Mouse (Mus musculus) CD4-positive, CD25-positive, alpha-beta regulatory T cell, adult 4 months (primary cell): ENCODE results near the gene Plekhm1. TPM values are rescaled to one million over a fixed set of nuclear protein-coding genes. Genes with fewer than 3 reads are reported as not detected.
"Not testable (repeated sequence)": the region's sequence is repeated elsewhere in the genome, so short reads cannot be mapped to it uniquely, and the experiment has no call there.

Source experiments
- ATAC-seq: one replicate; pipeline ENCODE4 v1.8.0; 2017
- polyA plus RNA-seq, 2 experiments: library from polyadenylated mRNA; unstranded; fragments of 100-300 nt; shearing (Covaris generic); gene quantifications; one replicate each; pipeline ENCODE4 v1.2.1; 2017

Plekhm1 gene
- polyA plus RNA-seq, 2 experiments from 2014 or later, result 7.0 to 15.2 TPM

DNA sequence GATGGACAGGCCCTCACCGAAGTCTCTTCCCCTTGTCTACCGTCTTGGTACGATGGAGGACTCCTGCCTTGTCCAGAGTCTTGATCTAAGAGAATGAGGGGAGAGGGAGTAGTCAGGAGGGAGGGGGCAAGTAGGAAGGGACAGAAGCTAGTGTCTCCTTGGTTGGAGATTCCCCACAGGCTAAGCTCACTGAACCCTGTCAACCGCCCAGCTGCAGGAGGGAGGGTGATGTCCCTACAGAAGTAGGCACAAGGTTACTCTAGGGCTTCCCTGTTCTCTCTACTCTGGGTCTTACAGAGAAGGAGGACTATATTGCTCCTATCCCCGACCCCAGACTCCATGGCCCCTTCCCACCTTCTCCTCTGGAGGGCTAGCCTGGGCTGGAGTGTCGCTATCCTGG lies 73.8 kb downstream of the Plekhm1 start:
- no peak for ATAC-seq

DNA sequence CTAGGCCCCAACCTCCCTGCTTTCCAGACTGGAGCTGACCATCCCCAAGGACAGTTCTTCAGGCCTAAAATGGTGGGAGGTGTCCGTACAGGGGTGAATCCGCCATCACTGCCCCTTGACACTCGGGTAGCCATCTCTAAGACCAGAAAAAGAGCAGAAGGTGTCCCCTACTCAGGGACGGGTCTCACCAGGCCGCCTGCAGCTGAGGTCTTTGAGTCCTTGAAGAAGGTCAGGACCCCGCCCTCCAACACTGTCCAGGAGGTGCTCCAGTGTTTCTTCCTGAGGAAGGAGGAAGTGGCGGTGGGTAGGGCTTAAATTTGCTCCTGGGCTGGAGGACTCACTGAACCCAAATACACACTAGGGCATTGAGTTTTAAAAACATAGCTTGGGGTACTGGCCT lies 74.4 kb downstream of the Plekhm1 start:
- ATAC-seq, result no peak

DNA sequence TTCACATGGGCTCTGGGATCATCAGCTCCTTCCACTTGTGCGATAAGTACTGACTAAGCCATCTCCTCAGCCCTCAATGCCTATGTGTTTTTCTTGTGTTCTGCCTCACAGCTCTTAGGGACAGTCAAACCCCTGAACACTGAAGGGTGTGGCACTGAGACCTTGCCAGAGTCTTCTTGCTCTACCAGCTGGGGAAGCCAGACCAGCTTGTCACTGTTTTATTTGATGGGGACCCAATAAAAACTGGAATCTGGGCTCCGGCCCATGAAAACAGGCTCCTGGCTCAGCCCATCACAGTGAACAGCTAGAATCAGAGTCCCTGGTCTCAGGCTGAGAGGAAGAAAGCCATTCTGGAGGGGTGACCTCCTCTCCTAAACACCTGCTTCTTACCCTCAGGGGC lies 75.3 kb downstream of the Plekhm1 start:
- ATAC-seq, result no peak

DNA sequence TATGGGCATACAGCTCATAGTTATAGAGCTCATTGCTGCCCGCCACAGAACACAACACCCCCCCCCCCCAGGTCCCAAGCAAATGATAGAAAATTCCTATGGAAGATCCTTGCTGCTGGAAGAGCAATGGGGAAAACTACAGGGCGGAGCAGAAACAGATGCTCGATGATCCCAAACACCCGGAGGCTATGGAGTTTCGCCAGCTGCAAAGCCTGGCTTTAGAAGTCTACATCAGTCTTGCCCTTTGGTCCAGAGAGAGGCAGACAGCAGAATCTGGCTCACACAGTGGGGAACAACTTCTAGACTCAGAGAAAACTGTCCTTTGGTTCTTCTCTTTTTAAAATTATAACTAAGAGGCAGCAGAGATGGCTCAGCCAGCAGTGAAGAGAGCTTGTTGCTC lies 76.9 kb downstream of the Plekhm1 start:
- ATAC-seq, result no peak

GRCm38 (mm10) chr11:103334925-103335324 lies 77.6 kb downstream of the Plekhm1 start:
- no peak for ATAC-seq

DNA sequence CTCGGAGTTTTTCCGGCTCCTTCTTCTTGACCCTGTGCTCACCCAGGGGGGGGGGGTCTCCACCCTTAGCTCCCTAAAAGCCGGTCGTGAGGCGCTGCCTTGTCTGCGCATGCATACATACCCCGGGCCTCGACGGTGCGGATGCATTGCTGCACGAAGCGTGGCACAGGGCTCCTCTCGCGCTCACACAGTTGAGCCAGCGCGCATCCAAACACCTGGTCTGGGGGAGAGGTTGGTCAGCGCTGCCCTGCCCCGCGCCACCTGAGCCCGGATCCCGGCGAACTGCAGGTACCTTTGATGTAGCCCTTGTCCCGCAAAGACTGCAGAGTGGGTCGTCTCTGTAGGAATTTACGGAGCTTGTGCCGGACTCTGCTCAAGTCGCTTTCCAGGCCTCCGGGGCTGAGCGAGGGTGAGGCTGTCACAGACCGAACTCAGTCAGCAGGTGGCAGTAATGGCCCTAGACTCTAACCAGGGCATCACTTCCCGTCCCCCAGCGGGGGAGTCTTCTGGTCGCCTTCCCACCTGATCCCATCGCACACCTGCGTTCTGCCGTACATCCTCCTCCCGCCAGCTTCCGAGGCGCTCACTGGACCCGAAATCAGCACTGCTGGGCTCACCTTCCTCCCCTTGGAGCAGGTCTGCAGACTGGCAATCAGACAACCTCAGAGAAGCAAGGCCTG lies 78.6 kb downstream of the Plekhm1 start:
- ATAC-seq, result no peak

DNA sequence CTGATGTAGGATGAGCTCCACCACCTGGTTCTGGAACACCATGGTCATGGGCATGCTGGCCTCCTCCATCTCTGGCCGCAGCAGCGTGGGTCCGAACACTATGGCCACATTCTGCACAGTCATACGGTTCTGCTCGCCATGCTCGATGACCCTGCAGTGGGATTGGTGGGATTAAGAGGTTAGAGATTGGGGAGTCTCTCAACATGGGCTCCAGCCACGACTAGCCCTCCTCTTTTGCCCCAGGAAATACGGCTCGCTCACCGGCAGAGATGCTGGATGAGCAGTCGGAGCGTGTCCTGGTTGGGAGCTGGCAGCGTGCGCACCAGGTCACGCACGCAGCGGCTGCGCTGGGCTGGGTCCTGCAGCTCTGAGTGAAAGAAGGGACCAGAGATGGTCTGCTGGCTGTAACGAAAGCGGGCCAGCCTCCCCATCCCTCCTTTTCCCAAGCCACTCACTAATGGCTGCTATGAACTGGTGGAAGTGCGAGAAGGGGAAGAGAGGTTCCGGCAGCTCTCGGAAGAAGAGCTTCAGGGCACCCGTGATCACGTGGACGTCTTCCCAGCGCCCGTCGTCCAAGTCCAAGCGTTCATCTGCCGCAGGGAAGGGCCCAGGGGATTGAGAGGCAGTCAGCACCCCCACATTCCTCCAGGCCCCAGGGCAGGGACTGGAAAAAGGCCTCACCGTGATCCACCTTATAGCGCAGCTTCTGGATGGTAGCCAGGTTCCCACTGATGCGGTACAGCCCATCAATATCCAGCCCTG lies 79.4 kb downstream of the Plekhm1 start:
- no peak for ATAC-seq

GRCm38 (mm10) chr11:103332186-103332889 lies 80.1 kb downstream of the Plekhm1 start:
- ATAC-seq, result peak; percentile 77

GRCm38 (mm10) chr11:103331502-103332185 lies 80.8 kb downstream of the Plekhm1 start:
- ATAC-seq, result no peak

DNA sequence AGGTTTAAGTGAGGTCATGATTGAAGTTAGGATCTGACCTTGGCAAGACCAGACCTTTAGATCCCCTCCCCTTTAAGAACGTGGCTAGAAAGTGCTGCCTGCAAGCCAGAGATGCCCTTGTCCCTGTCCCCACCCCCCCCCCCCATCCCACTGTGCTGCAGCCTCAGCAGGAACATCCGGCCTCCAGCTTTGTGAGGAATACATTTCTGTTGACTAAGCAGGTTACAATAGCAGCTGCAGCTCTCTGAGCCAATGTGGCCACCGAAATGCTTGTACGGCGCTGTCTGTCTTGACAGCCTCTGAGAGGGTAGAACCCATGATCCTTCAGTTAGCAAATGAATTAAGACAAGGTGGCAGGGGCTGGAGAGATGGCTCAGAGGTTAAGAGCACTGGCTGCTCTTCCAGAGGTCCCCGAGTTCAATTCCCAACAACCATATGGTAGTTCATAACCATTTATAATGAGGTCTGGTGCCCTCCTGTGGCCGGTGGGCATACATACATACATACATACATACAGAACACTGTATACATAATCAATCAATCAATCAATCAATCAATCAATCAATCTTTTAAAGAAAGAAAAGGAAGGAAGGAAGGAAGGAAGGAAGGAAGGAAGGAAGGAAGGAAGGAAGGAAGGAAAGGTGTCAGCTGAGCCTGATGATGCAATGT lies 81.7 kb downstream of the Plekhm1 start:
- ATAC-seq, result no peak

GRCm38 (mm10) chr11:103326950-103327349 lies 85.5 kb downstream of the Plekhm1 start:
- peak; percentile 79 for ATAC-seq

DNA sequence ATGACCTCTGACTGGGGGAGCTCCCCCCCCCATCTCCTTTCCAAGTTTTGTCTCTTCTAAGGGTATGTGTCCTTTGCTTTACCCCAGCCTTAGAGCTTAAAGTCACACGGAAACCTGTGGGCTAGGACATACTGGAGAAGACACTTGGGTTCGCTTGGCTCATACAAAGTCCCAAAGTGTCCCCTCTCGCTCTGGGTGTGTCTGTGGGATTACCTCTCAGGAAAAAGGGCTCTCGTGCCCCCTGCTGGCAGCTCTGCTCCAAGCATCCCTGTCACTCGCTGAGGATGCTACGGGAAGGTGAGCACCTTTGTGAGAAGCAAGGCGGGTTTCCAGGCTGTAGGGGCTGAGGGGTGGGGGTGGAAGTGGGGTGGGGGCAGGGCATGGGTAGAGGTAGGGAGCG lies 87.3 kb downstream of the Plekhm1 start:
- ATAC-seq, result peak; percentile 66

GRCm38 (mm10) chr11:103324723-103325122 lies 87.8 kb downstream of the Plekhm1 start:
- ATAC-seq, result no peak

DNA sequence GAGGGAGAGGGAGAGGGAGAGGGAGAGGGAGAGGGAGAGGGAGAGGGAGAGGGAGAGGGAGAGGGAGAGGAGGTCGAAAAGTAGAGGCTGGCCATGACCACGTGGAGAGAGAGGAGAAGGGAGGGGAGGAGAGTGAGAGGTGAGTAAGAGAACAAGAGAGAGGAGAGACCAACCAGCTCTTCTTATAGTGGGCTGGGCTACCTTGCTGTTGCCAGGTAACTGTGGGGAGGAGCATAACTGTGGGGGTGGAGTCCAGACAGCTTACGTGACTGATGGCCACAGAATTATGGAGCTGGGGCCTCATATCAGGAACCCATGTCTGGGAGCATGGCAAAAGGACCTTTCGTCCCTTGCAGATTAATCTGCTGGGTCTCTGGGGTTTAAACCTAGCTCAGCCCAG lies 89.7 kb downstream of the Plekhm1 start:
- not testable (repeated sequence) for ATAC-seq

- ATAC-seq, result no peak
Measured at GRCm38 (mm10) chr11:103320646-103321045, 91.8 kb downstream of the Plekhm1 start.

- ATAC-seq, result no peak
Measured at GRCm38 (mm10) chr11:103320196-103320595, 92.3 kb downstream of the Plekhm1 start.

- no peak for ATAC-seq
Measured at GRCm38 (mm10) chr11:103318042-103318441, 94.4 kb downstream of the Plekhm1 start.

DNA sequence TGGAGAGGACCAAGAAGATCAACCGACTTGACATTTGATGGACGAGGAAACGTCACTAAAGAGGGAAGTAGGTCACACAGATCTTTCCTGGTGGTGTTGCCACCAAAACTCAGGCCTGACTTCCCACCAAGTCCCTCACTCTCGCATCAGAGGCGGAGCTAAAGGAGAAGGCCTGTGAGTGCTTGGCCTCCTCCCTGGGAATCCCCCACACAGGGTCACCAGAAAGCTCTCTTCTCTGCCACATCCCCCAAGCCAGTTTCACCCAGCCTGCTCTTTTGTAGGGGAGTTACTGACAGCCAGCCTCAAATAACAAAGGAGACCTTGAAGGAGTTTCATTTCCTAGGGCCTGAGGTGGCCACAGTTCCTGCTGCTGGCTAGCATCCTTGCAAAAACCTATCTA lies 97.1 kb downstream of the Plekhm1 start:
- no peak for ATAC-seq

- no peak for ATAC-seq
Measured at GRCm38 (mm10) chr11:103314736-103315374, 97.6 kb downstream of the Plekhm1 start.
